Mouse (Mus musculus): ENCODE measurements around the gene Epo. TPM values are rescaled to one million over a fixed set of nuclear protein-coding genes. Genes with fewer than 3 reads are reported as not detected.

Epo gene
- polyA plus RNA-seq, 1 experiment = not detected

DNA sequence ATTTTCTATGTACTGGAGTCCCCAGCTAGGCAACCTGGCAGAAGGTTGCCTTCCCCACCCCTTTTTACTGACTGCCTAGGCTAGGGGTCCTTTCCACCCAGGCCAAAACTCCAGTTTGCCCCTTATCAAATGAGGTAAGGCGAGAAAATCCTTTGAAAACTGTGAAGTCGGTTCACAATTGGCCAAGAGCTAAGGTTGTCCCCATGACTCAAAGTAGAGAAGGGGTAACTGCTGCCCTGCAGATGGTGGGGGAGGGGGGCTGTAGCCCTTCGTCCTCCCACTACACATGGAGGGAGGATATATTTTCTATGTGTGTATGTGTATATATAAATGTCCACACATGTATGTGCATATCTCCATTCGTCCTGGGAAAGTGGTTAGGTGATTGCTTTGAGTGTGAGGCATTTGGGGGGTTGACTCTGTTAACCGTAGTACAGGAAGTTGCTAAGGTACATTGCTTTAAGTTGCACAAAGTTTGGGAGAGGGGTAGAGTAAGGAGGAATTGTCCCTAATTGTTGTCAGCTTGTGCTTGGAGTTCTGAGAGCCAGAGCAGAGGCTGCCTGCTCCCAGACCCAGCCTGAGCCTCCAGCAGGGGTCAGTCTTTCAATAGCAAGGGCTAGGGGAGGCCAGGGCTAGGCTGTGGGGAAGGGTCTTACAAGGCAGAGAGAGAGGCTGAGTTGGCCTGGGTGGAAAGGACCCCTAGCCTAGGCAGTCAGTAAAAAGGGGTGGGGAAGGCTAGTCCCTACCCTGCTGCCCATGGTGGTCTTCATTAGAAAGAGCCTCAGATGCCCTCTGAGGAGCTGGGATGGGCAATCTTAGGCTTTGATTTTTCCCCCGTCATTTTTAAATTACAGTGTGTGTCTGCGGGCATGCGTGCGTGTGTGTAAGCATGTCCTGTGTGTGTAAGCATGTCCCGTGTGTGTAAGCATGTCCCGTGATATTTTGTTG lies 19.9 kb downstream of the Epo start:
- no peak overlapping the region for H3K4me3 ChIP-seq (replicated peaks; ENCODE audit: control insufficient read depth, low read depth, low read length)
- no peak overlapping the region for H3K27ac ChIP-seq (ENCODE audit: control insufficient read depth, insufficient read depth, low read depth, low read length, poor library complexity)
- H3K4me1 ChIP-seq (ENCODE audit: control insufficient read depth, insufficient read depth, low read length) = no peaks in the 10 kb centered on the region; the same call in 1 of the 2 replicates
- peak; percentile 65 for TF ChIP-seq CTCF (IDR thresholded peaks at IDR 0.05; ENCODE audit: control insufficient read depth, insufficient read depth, low read length)
- TF ChIP-seq POLR2A (IDR thresholded peaks at IDR 0.05; ENCODE audit: borderline replicate concordance, control insufficient read depth, low read depth, low read length) = no peak
- 71% methylated on average over 11 of the region's 11 CpGs for WGBS

DNA sequence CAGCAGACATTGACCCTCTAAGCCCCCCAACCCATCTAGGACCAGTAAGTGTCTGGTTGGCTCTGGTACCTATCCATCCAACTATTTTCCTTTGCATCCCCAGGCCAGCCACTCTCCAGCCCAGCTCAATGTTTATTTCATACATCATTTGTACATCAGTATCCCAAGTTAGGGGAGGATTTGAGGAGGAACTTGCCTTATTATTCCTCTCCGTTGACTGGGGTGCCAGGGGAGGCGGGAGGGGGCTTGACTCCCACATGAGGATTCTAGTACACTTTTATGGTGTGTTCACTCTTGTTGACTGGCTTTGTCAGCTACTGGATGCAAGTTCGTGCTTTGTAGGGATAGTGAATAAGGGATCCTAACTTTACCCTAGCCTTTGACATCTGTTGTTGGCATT lies 21.3 kb downstream of the Epo start:
- H3K4me3 ChIP-seq (replicated peaks; ENCODE audit: control insufficient read depth, low read depth, low read length) = no peak overlapping the region
- TF ChIP-seq CTCF (IDR thresholded peaks at IDR 0.05; ENCODE audit: control insufficient read depth, insufficient read depth, low read length) (no peak), POLR2A (IDR thresholded peaks at IDR 0.05; ENCODE audit: borderline replicate concordance, control insufficient read depth, low read depth, low read length) (no peak)
- H3K27ac ChIP-seq (ENCODE audit: control insufficient read depth, insufficient read depth, low read depth, low read length, poor library complexity) = no peak overlapping the region
- no peaks in the 10 kb centered on the region; the same call in 1 of the 2 replicates for H3K4me1 ChIP-seq (ENCODE audit: control insufficient read depth, insufficient read depth, low read length)
- 65% methylated on average over 3 of the region's 3 CpGs for WGBS

DNA sequence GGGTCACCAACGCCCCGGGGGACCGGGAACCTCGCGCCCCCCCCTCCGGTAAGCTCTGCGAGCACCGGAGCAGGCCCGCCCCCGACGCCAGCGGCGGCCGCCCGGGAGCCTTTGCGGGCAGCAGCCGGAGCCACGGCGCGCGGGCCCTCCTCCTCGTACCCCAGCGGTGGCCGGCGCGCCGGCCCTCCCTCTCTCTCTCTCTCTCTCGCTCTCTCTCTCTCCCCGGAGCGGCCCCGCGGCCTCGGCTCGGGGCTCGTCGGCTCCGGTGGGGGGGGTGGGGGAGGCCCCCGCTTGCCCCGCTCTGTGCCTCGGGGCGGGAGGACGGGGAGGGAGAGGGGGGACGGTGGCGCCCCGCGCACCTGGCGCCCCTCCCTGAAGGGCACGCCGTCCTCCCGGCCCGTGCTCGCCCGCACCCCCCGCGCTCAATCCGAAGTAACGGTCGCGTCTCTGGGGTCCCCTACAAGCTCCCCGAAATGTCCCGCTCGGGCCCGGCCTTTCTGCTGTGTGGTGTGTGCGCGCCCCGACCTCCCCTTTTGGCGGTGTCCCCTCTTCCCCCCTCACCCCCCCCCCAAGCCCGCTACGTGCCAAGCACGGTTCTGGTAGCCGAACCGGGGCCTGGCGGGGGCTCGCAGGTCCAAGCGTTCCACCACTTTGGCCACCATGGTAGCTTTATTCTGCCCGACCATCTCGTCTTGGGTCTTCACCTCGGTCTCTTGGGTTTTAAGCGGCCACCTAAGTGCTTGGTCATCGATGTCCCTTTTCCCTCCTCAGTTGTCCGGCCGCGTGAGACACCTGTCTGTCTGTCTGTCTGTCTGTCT lies 22.3 kb downstream of the Epo start:
- Histone ChIP-seq H3K4me3 (replicated peaks; ENCODE audit: control insufficient read depth, low read depth, low read length) (peak overlapping the region; percentile 63), H3K27ac (ENCODE audit: control insufficient read depth, insufficient read depth, low read depth, low read length, poor library complexity) (peak overlapping the region; percentile 74; the same call in 1 of the 2 replicates), H3K4me1 (ENCODE audit: control insufficient read depth, insufficient read depth, low read length) (no peaks in the 10 kb centered on the region; the same call in 1 of the 2 replicates)
- TF ChIP-seq POLR2A (IDR thresholded peaks at IDR 0.05; ENCODE audit: borderline replicate concordance, control insufficient read depth, low read depth, low read length) = no peak
- TF ChIP-seq CTCF (IDR thresholded peaks at IDR 0.05; ENCODE audit: control insufficient read depth, insufficient read depth, low read length) = no peak
- under 1% methylated on average over 53 of the region's 83 CpGs for WGBS

DNA sequence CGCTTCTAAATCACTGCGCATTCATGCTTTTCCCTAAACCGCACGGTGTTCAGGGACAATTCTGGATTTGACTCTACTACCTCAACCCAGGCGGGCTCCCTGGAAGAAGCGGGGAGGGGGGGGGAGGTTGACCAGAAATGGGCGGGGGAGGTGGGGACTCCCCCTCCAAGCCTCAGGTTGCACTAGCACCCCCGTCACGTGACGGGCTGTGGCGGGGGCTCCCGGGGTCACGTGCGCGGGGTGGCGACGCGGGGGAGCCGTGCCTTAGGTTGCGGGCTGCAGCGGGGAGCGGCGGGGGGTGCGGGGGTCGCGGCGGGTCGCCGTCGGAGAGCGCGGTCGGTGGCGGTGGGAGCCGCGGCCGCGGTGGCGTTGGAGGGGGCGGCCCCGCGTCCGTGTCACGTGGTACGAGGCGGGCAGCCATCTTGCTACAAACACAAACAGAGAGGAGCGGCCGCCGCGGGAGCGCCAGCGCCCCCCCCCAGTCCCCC lies 23.0 kb downstream of the Epo start:
- H3K4me3 ChIP-seq (replicated peaks; ENCODE audit: control insufficient read depth, low read depth, low read length) = peak overlapping the region; percentile 63
- TF ChIP-seq CTCF (IDR thresholded peaks at IDR 0.05; ENCODE audit: control insufficient read depth, insufficient read depth, low read length) (no peak), POLR2A (IDR thresholded peaks at IDR 0.05; ENCODE audit: borderline replicate concordance, control insufficient read depth, low read depth, low read length) (no peak)
- no peak overlapping the region for H3K27ac ChIP-seq (ENCODE audit: control insufficient read depth, insufficient read depth, low read depth, low read length, poor library complexity)
- H3K4me1 ChIP-seq (ENCODE audit: control insufficient read depth, insufficient read depth, low read length) = no peaks in the 10 kb centered on the region; the same call in 1 of the 2 replicates
- WGBS = 1% methylated on average over 51 of the region's 52 CpGs

DNA sequence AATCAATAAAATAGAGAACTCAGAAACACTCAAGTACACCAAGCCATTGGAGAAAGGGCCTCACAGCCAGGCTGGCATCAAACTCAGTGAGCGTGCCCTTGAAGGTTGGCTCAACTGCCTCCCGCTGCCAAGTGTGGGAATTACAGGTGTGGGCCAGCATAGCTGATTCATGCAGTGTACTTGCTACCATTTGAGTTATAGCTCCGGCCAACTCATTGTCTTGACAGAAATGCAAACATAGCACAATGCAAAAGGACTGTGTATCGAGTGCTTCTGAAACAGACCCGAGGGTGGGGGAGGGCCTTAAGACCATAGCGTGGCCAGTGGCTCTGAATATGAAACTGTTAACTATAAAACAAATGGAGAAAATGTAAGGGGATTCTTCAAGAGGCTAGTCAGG lies 29.0 kb downstream of the Epo start:
- no peak overlapping the region for H3K27ac ChIP-seq (ENCODE audit: control insufficient read depth, insufficient read depth, low read depth, low read length, poor library complexity)
- H3K4me1 ChIP-seq (ENCODE audit: control insufficient read depth, insufficient read depth, low read length) = peaks cover 3% of the 10 kb centered on the region; the same call in 1 of the 2 replicates
- no peak for TF ChIP-seq POLR2A (IDR thresholded peaks at IDR 0.05; ENCODE audit: borderline replicate concordance, control insufficient read depth, low read depth, low read length)
- peak; percentile 19; the same call in 1 of the 2 replicates for TF ChIP-seq CTCF (IDR thresholded peaks at IDR 0.05; ENCODE audit: control insufficient read depth, insufficient read depth, low read length)
- 72% methylated on average over 6 of the region's 6 CpGs for WGBS
- H3K4me3 ChIP-seq (replicated peaks; ENCODE audit: control insufficient read depth, low read depth, low read length) = no peak overlapping the region

DNA sequence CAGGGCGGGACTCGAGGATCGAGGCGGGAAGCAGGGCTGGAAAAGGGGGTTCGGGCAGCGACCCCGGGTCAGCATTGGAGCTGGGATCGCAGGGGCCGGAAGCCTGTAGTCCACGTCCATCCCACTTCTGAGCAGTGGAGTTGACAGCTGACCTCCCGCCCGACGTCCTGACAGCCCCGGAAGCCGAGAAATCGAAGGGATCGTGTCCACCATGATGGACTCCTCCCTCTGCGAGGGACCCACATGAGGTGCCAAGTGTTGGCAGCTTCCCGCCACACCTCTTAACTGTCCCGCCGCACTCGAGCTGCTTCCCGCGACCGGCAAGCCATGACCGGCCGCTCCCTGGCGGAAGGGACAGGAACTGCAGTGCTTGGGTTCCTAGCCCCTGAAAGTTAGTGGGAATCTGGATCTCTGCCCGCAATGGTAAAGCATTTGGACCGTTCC lies 30.4 kb downstream of the Epo start:
- no peak; the same call in 1 of the 2 replicates for TF ChIP-seq POLR2A (IDR thresholded peaks at IDR 0.05; ENCODE audit: borderline replicate concordance, control insufficient read depth, low read depth, low read length)
- TF ChIP-seq CTCF (IDR thresholded peaks at IDR 0.05; ENCODE audit: control insufficient read depth, insufficient read depth, low read length) = peak; percentile 74
- 0% methylated on average over 28 of the region's 30 CpGs for WGBS

DNA sequence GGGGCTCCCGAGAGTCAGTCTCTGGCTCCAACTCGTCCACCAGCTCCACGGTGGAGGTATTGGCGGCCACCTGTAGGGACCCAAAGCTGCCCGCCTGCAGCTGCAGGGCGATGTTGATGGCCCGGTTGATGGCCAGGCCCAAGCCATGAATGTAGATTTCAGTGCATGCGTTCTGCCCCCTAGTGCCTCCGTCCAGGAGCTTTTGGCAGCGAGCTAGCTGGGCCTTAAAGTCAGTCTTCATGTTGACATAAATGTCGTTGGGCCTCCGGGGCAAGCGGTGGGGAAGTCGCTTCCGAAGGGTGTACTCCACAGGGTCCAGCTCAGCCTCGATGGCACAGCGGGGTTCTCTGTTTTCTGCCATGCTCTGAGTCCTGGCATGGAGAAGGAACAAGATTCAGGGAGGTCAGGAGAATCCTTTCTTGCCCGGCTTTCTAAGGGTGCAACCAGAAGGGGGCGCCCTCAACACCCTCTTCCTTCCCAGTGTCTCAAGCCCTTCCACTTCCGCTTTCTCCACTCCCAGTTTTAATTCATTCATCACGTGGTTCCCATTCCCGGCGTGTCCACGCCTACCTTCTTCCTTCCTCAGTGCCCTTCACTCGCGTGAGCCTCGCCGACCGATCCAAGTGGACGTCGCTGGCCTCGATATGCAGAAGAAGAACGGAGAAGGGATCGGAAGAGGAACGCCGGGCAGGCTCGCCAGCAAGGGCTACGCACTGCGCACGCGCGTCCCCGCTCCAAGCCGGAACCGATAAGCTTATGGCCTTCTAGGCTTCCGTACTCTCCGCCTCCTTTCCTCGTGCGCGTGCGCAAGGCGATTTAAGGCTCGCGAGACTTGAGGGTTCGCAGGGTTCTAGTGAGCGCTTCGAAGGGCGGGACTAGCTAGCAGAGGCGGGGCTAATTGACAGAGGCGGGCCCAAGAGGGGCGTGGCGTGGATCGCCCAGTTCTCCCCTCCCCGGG lies 31.1 kb downstream of the Epo start, which contains the start of gene Pop7:
Pop7 (minus strand) TSS at position 810 of the 958 bp plus-strand sequence.
- Histone ChIP-seq H3K4me3 (replicated peaks; ENCODE audit: control insufficient read depth, low read depth, low read length) (peak within 1 kb of the TSS; percentile 85), H3K27ac (ENCODE audit: control insufficient read depth, insufficient read depth, low read depth, low read length, poor library complexity) (peak within 1 kb of the TSS; percentile 87), H3K4me1 (ENCODE audit: control insufficient read depth, insufficient read depth, low read length) (peaks cover 3% of the 10 kb centered on the region; the same call in 1 of the 2 replicates)
- WGBS = 1% methylated on average over 64 of the region's 64 CpGs
- TF ChIP-seq POLR2A (IDR thresholded peaks at IDR 0.05; ENCODE audit: borderline replicate concordance, control insufficient read depth, low read depth, low read length) (peak; percentile 79), CTCF (IDR thresholded peaks at IDR 0.05; ENCODE audit: control insufficient read depth, insufficient read depth, low read length) (peak; percentile 89)

More for the DNA sequence above, 30.4 kb downstream of the Epo start:
- Histone ChIP-seq H3K4me1 (ENCODE audit: control insufficient read depth, insufficient read depth, low read length) (peaks cover 3% of the 10 kb centered on the region; the same call in 1 of the 2 replicates), H3K4me3 (replicated peaks; ENCODE audit: control insufficient read depth, low read depth, low read length) (peak overlapping the region; percentile 77), H3K27ac (ENCODE audit: control insufficient read depth, insufficient read depth, low read depth, low read length, poor library complexity) (peak overlapping the region; percentile 80)
